Mouse (Mus musculus) effector memory CD4-positive, alpha-beta T cell, adult 5 months (primary cell): Measurements from ENCODE around the gene Defa36. TPM values are rescaled to one million over a fixed set of nuclear protein-coding genes. Genes with fewer than 3 reads are reported as not detected.

ENCODE experiments used
- polyA plus RNA-seq: library from polyadenylated mRNA; unstranded; fragments of 100-300 nt; shearing (Covaris generic); gene quantifications from one replicate; pipeline ENCODE4 v1.2.1, GENCODE M21; 2017

Defa36 gene
- polyA plus RNA-seq = not detected

DNA sequence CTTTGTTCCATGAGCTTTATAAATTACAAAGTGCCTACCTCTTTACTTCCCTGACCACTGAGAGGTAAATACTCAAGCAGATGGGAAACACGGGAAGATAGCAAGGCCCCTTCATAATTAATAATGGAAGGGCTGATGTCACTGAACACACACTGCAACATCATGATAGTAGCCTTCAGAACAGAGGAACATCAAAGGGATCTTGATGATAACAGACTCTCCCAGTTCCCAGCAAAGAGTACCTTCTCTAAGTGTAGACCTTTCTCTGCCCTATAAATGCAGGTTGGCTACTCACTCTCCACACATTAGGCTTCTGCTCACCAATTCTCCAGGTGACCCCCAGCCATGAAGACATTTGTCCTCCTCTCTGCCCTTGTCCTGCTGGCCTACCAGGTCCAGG lies at the start of gene Defa36:
TSS of gene Defa36 (plus strand) at position 301 of the 400 bp plus-strand sequence.

DNA sequence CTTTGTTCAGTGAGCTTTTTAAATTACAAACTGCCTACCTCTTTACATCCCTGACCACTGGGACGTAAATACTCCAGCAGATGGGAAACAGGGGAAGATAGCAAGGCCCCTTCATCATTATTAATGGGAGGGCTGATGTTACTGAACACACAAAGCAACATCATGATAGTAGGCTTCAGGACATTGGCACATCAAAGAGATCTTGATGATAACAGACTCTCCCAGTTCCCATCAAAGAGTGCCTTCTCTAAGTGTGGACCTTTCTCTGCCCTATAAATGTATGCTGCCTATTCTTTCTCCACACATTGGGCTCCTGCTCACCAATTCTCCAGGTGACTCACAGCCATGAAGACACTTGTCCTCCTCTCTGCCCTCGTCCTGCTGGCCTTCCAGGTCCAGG lies 49.0 kb upstream of the Defa36 start, which contains the start of gene Defa2:
TSS of gene Defa2 (plus strand) at position 301 of the 400 bp plus-strand sequence.

GRCm38 (mm10) chr8:21391511-21391910 lies 35.7 kb upstream of the Defa36 start, which contains the start of gene Defa33:
Defa33 (plus strand) TSS chr8:21391811.

GRCm38 (mm10) chr8:21456460-21456859 lies 29.2 kb downstream of the Defa36 start, which contains the start of gene Gm7849:
Gm7849 (minus strand) TSS chr8:21456560.

Other genes starting within 250 kb of the Defa36 start
- not detected for gene Defa31, start 235.8 kb upstream of the Defa36 start, polyA plus RNA-seq
- not detected for gene Gm15293, start 225.8 kb upstream of the Defa36 start, polyA plus RNA-seq
- not detected for gene Gm15292, start 177.7 kb upstream of the Defa36 start, polyA plus RNA-seq
- gene Defa27, start 111.9 kb upstream of the Defa36 start, polyA plus RNA-seq = not detected
- not detected for gene Defa29, start 100.4 kb upstream of the Defa36 start, polyA plus RNA-seq
- not detected for gene Defa2, start 48.9 kb upstream of the Defa36 start, polyA plus RNA-seq
- gene Defa33, start 35.6 kb upstream of the Defa36 start, polyA plus RNA-seq = not detected
- gene Gm7849, start 29.1 kb downstream of the Defa36 start, polyA plus RNA-seq = not detected
- not detected for gene Defa20, start 81.8 kb downstream of the Defa36 start, polyA plus RNA-seq
- not detected for gene Defa32, start 101.6 kb downstream of the Defa36 start, polyA plus RNA-seq
- gene Defa37, start 138.0 kb downstream of the Defa36 start, polyA plus RNA-seq = not detected
- gene Defa28, start 155.6 kb downstream of the Defa36 start, polyA plus RNA-seq = not detected
- gene Gm7861, start 167.1 kb downstream of the Defa36 start, polyA plus RNA-seq = not detected
- gene Defa26, start 190.8 kb downstream of the Defa36 start, polyA plus RNA-seq = not detected
- not detected for gene Defa17, start 228.4 kb downstream of the Defa36 start, polyA plus RNA-seq
- gene Defa34, start 238.4 kb downstream of the Defa36 start, polyA plus RNA-seq = not detected